Mouse (Mus musculus): Measurements from ENCODE around the gene Zfp764.
A peak's percentile ranks its signal among the peaks of the same experiment; 100 is the strongest.
"Not testable (repeated sequence)": the region's sequence is repeated elsewhere in the genome, so short reads cannot be mapped to it uniquely, and the experiment has no call there.

Gene Zfp764

DNA sequence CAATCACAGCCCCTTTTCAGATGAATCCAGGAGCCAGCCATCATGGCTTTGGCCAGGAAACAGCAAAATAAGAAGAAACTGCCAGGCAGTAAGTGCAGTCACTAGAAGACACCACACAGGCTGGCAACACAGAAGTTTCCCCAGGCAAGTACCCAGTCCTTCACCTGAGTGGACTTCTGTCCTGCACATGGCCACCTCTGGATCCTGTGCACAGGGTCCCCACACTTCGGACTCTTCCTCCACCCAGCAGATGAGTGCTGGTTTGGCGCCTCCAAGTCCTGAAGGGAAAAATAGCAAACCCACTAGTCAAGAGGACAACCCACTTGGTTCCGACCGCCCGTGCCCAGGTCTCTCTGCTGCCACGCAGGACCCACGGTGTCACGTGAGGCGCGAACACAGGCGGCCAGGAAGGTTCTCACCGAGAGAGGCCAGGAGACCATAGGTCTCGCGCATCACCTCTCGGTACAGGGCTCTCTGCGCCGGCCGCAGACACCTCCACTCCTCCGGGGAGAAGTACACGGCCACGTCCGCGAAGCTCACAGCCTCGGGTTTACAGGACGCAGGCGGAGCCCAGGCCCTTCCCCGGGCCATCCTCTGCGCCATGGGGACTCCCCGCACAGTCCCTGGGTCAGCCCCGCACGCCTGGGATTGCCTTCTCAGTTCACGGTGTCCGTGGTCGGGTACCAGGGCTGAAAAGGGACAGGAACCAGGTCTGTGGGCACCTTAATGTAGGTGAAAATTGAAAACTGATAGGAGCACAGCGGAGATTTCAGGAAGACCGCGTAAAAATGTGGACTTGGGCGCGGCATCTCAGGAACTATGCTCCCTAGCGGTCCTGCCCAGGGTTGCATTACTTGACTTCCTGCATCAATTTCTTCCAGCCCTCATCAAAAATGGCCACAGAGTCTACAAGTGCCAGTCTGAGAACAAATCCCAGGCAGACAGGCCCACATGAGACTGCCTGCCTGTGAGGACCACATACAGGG is at the start of gene Zfp764:
TSS of gene Zfp764 (minus strand) at position 821 of the 986 bp plus-strand sequence.
- DNase-seq = peak; percentile 89

DNA sequence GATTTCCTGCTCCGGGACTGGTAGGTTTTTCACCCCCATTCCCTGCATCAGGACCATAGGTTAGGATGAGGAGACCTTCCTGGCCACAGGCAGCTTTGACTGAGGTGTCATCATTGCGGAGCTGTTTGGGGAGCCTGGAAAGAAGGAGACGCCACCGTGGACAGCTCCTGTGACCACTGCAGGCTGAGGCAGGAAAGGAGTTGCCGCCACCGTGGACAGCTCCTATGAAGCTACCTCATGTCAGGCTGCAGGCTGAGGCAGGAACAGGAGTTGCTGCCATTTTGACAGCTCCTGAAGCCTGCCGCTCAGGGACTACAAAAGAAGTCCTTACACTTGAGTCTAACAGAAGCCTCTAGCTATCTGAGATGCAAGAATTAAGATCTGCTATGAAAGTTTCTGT is 48.3 kb upstream of the Zfp764 start:
- DNase-seq = no peak

DNA sequence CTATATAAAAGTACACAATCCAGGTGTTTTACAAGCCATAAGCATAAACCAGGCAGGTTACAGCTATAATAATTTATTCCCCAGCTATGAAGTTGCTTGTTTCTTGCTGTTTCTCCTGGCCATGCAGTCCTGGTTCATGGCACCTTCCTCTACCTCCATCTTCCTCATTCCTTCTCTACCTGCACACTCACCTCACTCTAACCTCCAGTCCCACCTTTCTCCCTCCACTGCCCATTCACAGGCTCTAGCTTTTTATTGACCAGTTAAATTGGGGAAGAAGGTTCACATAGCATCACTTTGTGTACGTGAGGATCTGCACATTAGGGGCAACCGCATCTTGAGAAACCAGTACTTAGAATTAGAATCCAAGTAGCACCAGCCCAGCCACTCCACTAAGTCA is 46.4 kb upstream of the Zfp764 start:
- no peak for DNase-seq

DNA sequence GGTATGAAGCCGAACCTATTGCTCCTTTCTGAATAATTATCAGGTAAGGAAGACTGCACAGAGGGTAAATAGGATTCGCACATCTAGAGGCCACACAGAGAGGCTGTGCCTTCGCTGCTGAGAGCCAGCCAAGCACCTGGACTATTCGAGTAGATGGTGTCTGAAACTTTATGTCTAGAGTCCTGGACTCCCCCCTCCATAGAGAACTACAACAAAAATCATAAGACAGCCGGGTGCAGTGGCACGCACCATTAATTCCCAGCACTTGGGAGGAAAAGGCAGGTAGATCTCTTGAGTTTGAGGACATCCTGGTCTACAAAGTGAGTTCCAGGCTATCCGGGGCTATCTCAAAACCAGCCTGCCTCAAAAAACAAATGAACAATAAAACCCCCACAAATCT is 43.3 kb upstream of the Zfp764 start:
- DNase-seq = no peak

DNA sequence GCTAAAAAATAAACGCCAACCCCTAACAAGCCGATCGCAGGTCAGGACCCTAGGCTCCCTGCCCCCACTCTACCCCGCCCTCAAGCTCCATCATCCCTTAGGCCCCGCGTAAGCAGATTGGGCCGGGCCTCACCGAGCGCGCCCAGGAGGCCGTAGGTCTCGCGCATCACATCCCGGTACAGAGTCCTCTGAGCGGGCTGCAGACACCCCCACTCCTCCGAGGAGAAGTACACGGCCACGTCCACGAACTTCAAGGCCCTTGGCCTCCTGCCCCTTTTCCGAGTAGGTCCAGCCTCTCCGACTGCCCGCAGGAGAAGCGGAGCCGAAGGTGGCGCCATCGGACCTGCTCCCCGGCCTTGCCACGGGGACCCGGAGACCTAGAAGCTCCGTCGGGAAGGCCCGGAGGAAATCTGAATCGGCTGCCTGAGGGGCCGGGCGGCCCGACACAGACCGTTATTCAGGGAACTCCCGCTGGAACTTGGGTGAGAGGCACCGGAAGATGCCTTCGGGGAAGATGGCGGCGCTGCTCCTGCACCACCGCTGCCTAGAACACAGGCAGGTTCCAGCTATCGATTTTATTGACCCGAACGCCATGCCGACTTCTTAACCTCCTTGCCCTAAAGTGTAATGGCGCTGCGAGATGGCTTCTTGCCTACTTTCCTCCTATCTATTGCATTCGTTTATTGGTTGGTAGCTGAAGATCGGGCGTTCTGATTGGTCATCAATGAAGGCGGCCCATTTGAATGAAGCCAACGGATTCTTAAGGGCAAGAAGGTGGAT is 42.1 kb upstream of the Zfp764 start, which contains the start of gene Zfp689:
TSS of gene Zfp689 (minus strand) at position 638 of the 780 bp plus-strand sequence.
- peak; percentile 93 for DNase-seq

DNA sequence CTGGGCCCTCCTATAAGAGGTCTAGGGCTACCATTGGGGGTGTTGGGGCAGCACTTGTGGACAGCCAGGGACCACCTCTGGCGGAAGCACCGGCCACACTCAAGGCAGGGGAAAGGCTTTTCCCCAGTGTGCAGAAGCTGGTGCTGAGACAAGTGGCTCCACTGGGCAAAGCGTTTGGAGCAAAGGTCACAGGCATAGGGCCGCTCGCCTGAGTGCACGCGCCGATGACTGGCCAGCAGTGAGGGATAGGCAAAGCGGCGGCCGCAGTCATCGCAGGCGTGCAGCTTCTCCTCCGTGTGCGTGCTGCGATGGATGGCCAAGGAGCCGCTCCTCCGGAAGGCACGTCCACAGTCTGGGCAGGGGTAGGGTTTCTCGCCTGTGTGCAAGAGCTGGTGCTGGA is 37.4 kb upstream of the Zfp764 start:
- DNase-seq = no peak

DNA sequence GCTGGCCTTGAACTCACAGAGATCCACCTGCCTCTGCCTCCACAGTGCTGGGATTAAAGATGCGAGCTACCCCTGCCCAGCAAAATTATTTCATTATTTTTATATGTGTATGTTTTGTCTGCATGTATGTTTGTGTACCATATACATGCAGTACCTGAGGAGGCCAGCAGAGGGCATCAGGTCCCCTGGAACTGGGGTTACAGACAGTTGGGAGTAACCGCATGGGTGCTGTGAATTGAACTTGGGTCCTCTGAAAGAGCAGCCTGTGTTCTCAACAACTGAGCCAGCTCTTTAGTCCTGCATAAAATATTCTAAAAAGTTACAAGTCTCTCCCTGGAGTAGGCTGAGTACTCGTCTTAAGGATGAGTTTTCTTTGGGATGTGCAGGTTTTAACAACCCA is 31.1 kb upstream of the Zfp764 start:
- peak; percentile 40 for DNase-seq

DNA sequence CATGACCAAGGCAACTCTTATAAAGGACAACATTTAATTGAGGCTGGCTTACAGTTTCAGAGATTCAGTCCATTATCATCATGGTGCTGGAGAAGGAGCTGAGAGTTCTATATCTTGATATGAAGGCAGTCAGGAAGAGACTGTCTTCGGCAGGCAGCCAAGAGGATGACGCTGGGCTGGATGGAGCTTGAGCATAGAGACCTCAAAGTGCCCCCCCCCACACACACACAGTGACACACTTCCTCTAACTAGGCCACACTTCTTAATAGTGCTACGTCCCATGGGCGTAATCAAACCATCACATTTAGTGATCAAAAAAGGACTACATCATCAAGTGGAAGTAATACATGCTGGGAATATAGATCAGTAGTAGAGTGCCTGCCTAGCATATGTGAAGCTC is 28.6 kb upstream of the Zfp764 start:
- DNase-seq = no peak

DNA sequence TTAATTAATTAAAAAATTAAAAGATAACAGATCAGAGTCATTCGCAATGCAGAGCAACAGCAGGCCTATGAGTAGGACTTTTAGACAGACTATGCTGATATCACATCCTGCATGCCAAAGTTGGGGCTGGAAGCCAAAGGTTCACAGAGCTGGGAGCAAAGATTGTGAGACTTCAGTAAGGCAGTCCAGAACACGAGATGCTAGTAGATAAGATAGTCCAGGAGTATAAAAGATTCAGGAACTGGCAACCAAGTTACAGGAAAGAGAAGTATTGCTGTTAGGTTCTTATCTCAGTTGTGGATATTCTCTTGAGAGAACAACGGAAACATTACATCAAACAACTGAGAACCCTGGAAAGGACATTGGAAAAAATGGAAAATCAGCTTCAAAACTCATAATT is 19.7 kb upstream of the Zfp764 start:
- DNase-seq = no peak

DNA sequence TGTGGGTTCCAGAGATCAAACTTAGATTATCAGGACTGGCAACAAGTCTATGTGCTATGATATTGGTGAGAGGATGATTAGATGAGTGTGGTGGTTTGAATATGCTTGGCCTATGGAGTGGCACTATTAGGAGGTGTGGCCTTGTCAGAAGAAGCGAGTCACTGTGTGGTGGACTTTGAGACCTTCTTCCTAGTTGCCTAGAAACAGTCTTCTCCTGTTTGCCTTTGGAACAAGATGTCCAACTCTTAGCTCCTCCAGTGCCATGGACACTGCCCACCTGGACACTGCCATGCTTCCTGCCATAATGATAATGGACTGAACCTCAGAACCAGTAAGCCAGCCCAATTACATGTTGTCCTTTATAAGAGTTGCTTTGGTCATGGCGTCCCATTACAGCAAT is 19.3 kb upstream of the Zfp764 start:
- no peak for DNase-seq

DNA sequence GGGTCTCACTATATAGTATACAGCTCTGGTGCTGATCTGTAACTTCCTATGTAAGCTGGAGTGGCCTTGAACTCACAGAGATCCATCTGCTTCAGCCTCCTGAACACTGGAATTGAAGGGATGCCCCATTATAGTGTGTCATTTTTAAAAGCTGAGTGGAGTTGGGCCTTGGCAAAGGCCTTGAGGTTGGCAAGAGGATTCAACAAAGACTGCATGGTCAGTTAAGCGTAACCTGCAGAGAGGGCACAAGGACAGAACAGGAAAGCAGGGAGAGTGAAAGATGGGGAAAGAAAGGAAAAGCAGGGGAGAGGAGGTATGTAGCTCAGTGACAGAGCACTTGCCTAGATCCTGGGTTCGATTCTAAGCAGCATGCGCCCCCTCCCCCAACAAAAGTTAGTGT is 18.7 kb upstream of the Zfp764 start:
- no peak for DNase-seq

DNA sequence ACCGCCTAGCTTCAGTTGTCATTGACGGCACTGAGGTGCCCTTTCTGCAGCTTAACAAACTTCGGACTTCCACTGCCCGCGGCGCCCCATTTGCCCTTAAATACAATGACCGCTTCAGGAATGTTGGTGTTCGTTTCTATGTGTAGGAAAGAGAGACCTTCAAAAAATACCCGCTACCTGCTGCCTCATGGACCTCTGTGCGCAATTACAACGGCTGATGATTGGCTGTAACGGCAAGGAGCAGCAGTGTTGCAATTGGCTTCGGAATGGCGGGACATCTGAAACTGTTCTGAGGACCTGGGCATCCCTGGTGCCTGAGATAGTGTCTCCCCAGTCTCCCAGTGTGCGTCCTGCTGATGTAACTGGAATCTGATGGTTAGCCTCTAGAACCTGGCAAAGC is 15.6 kb upstream of the Zfp764 start:
- no peak for DNase-seq

DNA sequence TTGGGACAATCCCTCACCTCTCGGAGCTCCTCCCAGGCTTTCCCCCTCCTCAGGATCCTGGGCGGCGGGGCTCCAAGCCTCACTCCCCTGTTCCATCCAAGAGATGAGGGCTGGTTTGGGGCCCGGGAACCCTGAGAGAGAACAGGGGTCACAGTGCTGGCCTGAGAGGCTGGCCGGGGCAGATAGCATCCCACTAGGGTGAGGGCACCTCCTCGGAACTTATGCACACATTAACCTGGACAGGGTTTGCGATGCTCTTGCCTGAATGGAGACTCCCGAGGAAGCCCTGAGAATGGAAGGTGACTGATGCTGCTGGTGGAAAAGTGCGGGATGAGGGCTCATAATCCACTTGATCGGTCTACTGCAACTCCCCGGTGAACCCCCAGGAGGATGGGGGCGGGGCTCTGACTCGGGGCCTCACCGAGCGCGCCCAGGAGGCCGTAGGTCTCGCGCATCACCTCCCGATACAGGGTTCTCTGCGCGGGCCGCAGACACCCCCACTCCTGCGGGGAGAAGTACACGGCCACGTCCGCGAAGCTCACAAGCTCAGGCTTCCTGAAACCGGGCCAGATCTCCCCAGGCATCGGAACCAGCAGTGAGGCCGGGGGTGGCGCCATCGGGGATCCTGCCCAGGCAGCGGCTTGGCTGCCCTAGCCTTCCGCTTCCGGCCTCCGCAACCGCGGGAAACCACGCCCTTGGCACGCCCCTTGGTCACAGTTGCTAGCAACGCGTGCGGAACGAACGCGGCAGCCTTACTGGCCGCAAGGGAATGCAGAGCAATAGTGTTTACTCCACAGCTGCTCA is 15.0 kb upstream of the Zfp764 start, which contains the start of gene Zfp688:
TSS of gene Zfp688 (minus strand) at position 681 of the 804 bp plus-strand sequence.
- peak; percentile 98 for DNase-seq

DNA sequence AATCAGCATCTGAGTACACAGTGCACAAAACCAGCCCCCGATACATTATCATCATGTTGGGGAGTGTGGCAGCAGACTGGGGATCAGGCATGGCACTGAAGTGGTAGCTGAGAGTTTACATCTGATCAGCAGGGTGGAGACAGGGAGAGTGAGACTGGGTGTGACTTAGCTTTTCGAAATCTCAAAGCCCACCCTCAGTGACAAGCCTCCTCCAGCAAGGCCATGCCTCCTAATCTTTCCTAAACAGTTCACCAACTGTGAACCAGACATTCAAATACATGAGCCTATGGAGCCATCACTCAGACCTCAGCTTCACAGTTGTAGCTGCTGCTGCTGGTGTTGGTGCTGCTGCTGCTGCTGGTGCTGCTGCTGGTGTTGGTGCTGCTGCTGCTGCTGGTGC is 4.8 kb upstream of the Zfp764 start:
- DNase-seq = no peak

DNA sequence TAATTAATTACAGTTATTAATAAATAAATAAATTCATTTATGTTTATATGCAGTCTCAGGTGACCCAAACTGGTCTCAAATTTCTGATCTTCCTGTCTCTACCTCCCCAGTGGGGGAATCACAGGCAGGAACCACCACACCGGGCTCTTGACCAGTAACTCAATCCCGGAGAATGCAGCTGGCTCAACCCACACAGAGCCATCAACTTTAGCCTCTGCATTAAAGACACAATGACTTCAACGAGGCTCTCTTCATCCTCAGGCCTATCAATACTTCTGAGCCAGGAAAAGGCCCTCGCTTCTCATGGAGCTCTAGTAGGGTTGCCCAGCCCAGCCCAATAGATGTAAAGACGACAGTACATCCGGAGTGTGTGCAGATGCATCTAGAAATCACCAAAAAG is 2.5 kb downstream of the Zfp764 start:
- DNase-seq = not testable (repeated sequence)

DNA sequence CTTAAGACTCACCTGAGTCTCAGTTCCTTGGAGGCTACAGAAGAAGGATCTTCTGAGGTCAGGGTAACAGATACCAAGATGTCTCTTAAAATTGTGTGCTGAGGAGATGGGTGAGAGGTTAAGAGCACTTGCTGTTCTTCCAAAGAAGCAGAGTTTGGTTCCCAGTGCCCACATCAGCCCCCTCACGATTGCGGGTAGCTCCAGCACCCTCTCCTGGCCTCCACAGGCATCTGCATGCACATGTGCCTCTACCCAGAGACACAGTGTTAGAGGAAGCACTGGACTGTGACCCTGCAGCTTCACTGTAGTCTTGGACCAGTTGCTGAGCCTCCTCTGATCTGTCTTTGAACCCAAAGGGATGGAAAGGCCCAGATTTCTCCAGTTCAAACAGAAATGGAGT is 3.6 kb downstream of the Zfp764 start:
- DNase-seq = peak; percentile 32

DNA sequence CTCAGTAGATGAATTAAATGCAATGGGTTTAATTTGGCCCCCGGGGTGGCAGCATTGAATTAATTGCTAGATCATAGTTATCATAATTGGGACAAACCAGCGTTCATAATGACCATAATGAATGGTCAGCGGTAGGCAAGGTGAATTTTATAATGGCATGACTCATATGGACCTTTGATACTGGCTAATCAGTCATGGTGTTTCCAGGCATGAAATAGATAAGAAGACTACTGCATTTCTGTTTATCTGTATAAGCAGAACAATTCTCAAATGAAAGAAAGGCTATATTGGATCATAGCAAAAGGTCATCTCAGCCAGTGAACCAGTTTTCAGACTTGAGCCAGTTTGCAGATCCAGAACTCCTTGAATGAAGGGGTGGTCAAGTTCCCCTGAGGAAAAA is 6.3 kb downstream of the Zfp764 start:
- no peak for DNase-seq

DNA sequence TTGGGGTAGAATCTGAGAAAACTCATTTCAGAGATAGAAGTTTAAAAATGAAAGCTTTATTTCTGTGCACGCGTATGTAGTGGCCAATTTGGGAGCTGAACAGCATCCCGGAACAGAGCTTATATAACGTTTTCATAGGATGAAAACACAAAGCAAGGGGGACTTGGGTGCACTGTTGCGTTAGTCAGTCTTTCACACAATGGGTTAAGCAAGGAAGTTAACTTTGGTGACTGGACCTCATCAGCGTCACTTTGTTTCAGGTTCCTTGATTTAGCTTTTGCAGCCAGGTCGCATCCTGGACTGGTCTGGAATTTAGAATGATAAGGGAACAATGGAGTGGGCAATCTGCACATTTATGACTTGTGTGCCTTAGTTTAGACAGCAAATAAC is 12.7 kb downstream of the Zfp764 start:
- no peak for DNase-seq

DNA sequence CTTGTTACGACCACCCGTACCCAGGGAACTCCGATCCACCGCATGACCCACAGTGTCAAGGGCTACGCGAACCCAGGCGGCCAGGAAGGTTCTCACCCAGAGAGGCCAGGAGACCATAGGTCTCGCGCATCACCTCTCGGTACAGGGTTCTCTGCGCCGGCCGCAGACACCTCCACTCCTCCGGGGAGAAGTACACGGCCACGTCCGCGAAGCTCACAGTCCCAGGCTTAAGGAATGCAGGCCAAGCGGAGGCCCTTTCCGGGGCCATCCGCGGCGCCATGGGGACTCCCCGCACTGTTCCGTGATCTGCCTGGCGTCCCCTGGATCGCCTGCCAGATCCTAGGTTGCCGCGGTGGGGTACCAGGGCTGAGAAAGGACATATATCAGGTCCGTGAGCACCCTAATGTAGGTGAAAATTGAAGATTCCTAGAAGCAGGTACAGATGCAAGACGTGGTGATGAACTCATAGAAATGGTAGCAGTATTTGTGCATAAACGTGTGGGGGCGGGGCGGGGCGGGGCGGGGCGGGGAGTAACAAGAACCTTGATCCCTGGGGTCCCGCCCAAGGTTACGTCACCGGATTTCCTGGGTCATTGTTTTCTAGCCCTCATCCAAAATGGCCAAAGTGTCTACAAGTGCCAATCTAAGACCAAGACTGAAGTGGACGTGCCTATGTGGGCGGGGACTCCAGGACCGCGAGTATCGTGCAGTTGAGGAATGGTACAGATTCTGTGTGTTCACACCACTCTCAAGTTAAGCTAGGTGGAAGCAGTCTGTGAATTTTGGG is 13.3 kb downstream of the Zfp764 start, which contains the start of gene E430018J23Rik:
TSS of gene E430018J23Rik (minus strand) at position 473 of the 787 bp plus-strand sequence.
- DNase-seq = peak; percentile 95

DNA sequence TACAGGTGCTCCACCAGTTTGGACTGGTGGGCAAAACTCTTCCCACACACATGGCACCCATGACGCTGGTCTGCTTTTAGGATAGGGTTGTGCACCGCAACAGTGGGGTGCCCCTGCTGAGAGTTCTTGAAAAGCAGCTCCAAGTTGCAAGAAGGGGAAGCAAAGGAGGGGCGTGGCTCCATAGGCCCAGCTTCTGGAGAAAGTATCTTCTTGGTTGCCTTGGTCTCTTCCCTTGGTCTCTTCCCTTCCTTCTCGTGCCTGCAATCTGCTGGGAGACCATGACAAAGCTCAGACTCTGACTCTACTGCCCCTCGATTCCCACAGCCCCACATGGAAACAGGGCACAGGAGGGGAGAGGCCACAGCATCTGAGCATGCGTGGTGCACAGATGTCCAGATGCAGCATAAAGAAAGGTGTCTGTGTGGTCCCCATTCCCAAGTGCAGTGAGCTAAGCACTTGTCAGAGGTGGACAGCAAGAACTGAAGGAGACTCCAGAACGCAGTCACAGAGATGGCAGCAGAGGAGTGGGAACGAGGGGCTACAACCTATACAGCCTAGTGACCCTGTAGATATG is 14.3 kb downstream of the Zfp764 start:
- DNase-seq = no peak

DNA sequence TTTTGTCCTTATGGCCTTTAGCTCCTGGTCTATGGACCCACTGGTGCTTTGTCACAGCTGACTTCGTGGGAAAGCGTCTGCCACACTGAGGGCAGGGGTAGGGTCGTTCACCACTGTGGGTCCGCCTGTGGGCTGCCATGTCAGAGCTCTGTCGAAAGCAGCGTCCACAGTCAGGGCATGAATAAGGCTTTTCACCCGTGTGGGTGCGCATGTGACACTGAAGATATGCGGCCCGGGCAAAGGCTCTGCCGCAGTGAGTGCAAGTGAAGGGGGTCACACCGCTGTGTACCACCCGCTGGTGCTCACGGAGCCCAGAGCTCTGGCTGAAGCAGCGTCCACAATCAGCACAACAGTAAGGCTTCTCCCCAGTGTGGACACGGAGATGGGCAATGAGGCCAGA is 15.1 kb downstream of the Zfp764 start:
- DNase-seq = no peak

DNA sequence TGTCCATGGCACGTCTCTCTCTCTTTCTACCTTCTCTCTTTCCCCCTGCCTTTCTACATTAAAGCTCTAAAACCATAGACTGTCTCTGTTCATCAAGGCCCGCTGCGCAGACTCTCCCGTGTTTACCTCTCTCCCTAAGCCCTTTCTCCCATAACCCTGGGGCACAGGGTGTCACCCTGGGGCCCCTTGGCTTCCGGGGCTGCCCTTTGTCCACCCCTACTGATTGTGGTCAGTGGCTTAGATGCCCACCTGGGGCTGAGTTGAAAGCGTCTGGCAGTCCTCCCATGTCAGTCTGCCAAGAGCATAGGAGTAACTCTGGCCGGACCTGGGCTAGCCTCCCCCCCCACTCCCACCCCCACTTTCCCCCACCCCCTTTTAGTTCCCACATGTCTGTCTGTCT is 16.3 kb downstream of the Zfp764 start:
- no peak for DNase-seq

Measured in thymus, postnatal 14 days (tissue).